Comparison of ENCODE assay signal across 27 mouse cellular contexts in the genomic region with DNA sequence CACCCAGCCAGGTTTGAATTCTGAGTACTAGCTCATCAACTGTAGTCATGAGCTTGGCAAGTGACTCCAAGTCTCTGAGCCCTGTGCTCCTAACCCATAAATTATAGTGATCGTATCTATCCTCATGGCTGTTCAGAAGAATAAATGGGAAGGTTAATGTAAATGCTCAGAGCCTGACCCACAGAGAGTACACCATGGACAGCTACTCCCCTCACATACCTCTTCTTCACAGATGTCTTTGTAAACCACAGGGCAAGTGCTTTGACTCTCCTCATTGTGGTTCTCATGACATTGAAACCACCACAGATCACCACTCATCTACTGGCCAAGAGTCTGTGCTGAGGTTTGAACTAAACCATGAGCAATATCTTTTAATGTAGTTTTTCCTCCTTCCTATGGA.
"Had no signal": no experiment of that assay in that cellular context is flagged by ENCODE, and none has a peak within 500 bp of the region (broad histone marks: within the 10 kb centered on the region; RNA-seq: fewer than 3 reads in every experiment).

No protein-coding gene starts in this region.

- H3K36me3 ChIP-seq: limb, embryonic 10.5 days; limb, embryonic 12.5 days; limb, embryonic 13.5 days; limb, embryonic 15.5 days; liver, embryonic 12.5 days; liver, embryonic 13.5 days; liver, embryonic 15.5 days; lung, embryonic 15.5 days; midbrain, embryonic 10.5 days; midbrain, embryonic 12.5 days; midbrain, embryonic 13.5 days; midbrain, embryonic 15.5 days; neural tube, embryonic 12.5 days had no signal

- DNase-seq: left cerebral cortex, postnatal 4 days; liver; liver, embryonic 13.5 days; liver, postnatal 0 days; lung, adult 18-20 months; lung, adult 2 months; lung, embryonic 14.5 days; lung, postnatal 10 days; lung, postnatal 14 days; lung, postnatal 36 days; lung, postnatal 4 days; midbrain, embryonic 14.5 days had no signal

- H3K4me2 ChIP-seq: limb, embryonic 12.5 days; limb, embryonic 13.5 days; limb, embryonic 15.5 days; liver, embryonic 11.5 days; liver, embryonic 12.5 days; liver, embryonic 13.5 days; liver, embryonic 15.5 days; lung, embryonic 14.5 days; lung, embryonic 15.5 days; midbrain, embryonic 11.5 days; midbrain, embryonic 12.5 days; midbrain, embryonic 13.5 days; midbrain, embryonic 15.5 days; neural tube, embryonic 12.5 days had no signal

- H3K4me3 ChIP-seq: limb, embryonic 10.5 days; limb, embryonic 12.5 days; limb, embryonic 13.5 days; limb, embryonic 15.5 days; liver, embryonic 12.5 days; liver, embryonic 13.5 days; liver, embryonic 15.5 days; lung, embryonic 15.5 days; megakaryocyte, embryonic 14.5 days; midbrain, embryonic 10.5 days; midbrain, embryonic 12.5 days; midbrain, embryonic 13.5 days; midbrain, embryonic 15.5 days; neural tube, embryonic 12.5 days had no signal

- H3K27me3 ChIP-seq: limb, embryonic 12.5 days; limb, embryonic 15.5 days; liver, embryonic 12.5 days; liver, embryonic 13.5 days; liver, embryonic 15.5 days; lung, embryonic 15.5 days; midbrain, embryonic 13.5 days; midbrain, embryonic 15.5 days; neural tube, embryonic 12.5 days had no signal
